Mouse (Mus musculus): ENCODE measurements around the gene Ubc. TPM values are rescaled to one million over a fixed set of nuclear protein-coding genes. Genes with fewer than 3 reads are reported as not detected.

The Ubc gene
- total RNA-seq, 2 experiments from 2014 or later: 1,039 to 1,045 TPM

DNA sequence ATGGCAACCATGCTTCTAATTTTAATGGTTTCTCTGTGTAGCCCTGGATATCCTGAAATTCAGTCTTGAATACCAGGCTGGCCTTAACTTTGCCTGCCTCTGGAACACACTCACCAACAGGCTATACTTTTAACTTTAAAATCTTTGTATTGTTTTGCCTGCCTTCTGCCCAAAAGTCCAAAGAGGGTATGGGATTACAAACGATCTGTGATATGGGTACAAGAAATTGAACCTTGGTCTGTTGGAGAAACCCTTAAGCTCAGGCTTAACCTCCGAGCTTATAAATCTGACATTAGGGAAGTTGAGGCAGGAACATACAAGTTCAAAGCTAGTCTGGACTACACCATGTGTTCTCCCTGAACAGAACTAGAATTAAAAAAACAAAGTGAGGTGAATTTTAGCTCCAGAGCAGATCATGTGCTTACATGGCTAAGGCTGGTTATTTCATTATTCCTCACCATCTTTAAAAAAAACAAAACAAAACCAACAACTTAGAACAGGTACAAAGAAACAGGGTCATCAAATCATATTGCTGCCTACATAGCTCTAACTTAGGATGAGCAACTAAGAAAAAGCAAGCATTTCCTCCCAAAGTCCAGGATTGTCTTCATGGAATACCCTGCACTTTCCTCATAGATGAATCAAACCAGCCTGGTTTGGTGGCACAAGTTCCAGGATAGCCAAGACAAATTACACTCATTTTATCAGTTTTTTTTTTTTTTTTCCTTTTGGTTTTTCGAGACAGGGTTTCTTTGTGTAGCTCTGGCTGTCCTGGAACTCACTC, 6.2 kb downstream of the Ubc start:
- no peak for DNase-seq

DNA sequence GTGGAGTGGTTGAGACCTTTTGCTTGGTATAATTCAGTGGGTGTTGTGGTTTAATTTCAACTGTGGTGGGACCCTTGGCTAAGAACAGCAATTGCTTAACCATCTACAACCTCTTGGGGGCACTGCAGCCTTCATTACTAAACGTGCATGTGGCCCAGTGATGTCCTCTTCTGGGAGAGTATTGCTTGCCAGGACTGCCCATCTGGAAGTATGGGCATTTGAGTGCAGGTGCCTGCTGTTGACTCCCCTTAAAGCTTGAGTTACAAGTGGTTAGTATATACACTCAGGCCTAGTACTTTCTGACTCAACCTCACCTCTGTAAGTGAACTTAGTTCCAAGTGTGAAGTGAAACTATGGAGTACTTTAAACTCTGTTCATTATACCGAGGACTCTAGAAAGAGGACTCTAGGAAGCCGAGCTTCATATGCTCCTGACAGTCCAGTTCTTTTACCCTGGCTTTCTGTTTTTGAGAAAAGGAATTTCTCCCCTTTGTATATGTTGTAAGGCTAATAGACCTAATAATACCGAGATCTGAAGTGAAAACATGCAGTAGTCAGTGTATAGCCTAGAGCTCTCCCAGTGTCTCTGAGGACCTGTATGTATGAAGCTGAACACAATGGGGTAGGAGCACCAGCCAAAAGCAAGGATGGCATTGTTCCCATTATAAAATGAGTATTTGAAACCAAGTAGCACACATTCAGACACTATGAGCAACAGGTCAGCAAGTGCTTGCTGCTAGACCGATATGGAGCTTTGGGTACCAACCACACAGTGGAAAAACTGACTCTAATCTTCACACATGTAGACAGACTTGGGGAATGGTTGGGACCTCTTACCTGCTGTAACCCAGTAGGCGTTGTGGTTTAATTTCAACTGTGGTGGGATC, 7.1 kb downstream of the Ubc start:
- DNase-seq: peak; percentile 74

DNA sequence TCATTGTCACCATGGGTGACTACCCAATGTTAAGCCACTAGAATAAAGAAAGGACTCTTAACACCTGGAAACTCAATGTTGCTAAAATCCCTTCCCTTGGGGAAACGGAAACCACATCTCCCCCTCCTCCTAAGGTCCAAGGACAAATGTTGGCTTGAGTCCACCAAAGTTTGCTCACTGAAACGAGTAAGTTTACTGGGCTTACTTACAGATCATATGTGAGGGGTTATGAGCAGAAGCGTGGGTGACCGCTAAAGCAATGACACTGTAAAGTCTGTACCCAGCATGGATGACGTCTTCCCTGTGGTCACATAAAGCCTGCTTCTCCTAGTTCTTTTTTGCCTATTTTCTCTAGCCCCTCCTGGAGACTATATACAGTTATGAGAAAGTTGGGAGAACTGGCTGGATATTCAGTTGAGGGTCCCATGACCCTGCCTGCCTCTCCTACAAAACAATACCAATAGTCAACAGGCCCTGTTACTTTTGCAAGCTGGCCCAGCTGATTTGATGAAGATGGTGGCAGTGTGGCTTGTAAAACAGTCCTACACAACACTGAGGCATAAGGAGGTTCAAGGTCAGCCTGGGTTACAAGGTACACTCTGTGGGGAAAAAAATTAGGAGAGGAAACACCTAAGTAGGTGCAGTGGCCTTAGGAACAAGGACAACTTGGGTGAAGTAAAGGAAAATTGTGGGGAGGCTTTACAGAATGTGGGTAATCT, 7.9 kb downstream of the Ubc start:
- DNase-seq: no peak

GRCm38 (mm10) chr5:125378919-125379318, 11.1 kb downstream of the Ubc start:
- no peak for DNase-seq

- DNase-seq: no peak
These were observed 12.8 kb downstream of the Ubc start for GRCm38 (mm10) chr5:125377214-125377613.

DNA sequence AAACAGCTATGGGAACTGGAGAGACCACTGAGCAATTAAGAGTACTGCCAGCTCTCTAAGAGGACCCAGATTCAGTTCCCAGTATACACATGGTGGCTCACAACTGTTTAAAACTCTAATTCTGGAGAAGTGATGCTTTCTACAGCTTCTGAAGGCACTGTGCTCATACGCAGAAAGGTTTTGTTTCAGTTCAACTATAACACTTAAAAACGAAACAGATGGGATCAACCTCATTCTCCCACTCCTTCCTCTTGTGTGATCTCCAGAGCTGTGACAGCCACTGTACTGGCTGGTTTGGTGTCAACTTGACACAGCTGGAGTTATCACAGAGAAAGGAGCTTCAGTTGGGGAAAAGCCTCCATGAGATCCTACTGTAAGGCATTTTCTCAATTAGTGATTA, 14.1 kb downstream of the Ubc start:
- DNase-seq: no peak

GRCm38 (mm10) chr5:125372027-125372426, 18.0 kb downstream of the Ubc start:
- no peak for DNase-seq

DNA sequence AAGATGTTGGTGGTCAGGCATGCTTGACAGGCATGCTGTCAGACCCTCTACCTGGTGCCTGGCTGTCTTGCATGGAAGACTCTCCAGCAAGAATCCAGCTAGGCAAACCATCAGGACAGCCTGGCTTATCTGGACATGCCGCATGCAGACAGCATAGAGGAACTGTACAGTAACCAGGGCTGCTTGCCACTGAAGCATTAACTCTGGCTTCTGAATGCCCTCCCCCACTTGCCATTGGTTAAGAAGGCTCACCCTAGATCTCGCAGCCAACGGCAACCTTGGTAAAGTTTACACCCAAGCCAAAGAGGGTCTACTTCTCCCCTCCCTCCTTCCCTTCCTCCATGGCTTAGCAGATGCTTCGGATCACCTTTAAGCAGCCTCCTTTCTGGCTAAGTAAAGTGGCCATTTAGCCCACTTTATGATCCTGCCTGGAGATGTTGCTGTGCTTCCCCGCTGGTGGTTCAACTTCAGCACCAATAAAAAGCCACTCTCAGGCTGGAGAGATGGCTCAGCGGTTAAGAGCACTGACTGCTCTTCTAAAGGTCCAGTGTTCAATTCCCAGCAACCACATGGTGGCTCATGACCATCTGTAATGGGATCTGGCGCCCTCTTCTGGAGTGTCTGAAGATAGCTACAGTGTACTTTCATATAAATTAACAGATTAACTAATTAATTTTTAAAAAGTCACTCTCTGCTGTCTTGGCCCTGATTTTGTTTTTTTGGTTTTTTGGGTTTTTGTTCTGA, 18.9 kb downstream of the Ubc start:
- DNase-seq: no peak

- DNase-seq: peak; percentile 78
These were observed 21.4 kb downstream of the Ubc start for GRCm38 (mm10) chr5:125368568-125368967.

- DNase-seq: no peak
These were observed 21.8 kb downstream of the Ubc start for GRCm38 (mm10) chr5:125368156-125368555.

- DNase-seq: no peak
These were observed 25.1 kb downstream of the Ubc start for GRCm38 (mm10) chr5:125364851-125365429.

DNA sequence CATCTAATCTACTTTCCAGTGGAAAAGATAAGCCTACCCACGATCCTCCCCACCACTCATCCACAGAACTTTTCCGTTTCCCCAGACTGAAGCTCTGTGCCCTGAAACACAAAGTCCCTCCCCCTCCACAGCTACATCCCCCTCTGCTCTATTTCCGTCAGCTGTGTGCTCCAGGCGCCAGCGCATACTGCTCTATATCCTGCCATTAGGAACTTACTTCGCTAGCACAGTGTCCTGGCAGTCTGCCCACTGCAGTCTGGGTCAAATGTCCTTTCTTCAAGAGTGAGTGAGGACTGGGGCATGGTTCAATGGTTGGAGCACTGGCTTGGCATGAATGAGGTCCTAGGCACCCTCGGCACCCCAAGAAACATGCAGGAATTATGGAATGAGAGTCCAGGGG, 26.1 kb downstream of the Ubc start:
- peak; percentile 80 for DNase-seq

GRCm38 (mm10) chr5:125360981-125361510, 29.0 kb downstream of the Ubc start:
- DNase-seq: no peak

GRCm38 (mm10) chr5:125360566-125360965, 29.4 kb downstream of the Ubc start:
- peak; percentile 58 for DNase-seq

GRCm38 (mm10) chr5:125358270-125358608, 31.8 kb downstream of the Ubc start:
- DNase-seq: no peak

DNA sequence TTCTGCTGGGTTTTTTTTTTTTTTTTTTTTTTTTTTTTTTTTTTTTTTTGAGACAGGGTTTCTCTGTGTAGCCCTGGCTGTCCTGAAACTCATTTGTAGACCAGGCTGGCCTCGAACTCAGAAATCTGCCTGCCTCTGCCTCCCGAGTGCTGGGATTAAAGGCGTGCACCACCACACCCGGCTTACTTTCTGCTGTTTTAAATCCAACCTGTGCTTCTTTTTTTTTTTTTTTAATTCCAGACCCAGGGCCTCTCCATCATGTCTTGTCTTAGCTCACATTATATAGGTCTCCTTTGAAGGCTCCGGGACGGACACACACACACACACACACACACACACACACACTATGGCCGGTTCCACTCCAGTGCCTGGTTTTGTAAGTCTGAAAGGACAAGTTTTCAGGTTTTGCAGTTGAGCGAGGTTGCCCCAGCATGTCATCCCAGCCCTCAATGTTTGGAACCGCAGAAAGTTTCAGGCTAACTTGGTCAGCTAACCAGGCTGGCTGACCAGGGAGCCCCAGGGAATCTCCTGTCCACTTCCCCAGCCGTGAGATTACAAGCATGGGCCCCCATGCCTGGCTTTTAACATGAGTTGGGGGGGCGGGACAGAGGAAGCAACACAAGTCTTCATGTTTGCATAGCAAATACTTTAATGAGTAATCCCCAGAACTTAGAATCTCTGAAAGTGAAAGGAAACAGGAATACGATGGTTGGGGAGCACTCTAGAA, 32.3 kb downstream of the Ubc start:
- no peak for DNase-seq

DNA sequence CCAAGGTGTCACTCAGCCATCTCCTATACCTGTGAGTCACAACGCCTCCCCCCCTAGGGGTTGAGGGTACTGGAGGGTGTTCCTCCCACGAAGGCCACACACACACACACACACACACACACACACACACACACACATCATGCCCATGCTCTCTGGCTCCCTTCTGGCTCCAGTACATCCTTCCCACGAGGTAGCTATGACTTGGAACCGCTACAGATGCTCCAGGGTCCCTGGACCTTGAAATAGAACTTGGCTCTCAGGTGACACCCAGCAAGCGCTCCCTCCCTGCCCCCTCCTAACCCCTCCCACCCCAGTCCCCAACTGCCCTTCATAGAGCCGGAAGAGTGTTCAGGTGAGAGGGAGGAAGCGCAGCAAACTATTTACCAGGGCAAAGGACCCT, 34.4 kb downstream of the Ubc start:
- DNase-seq: no peak

DNA sequence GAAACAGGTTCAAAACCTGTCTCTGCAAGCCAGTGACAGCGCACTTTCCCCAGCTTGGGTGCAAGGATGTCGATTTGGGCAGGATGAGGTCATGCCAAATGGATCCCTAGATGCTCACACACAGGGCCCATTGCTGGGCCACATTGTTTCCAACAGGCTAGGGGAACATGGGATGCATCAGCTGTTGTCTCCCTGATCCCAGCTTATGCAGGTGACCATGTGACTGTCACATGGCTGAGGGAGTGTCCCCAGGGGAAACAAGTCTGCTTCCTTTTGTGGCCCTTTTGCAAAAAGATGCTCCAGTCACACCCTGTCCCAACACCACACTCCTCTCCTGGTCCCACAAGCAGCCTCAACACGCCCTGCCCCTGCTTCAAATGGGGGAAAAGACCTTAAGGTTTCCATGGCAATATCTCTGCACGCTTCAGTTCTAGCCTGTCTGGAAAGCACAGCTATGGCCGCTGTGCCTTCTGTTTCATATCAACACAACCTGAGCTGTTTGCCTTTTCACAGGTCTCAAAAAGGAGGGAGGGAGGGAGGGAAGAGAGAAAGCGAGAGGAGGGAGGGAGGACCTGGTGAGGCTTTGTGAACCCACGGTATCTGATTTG, 35.0 kb downstream of the Ubc start:
- DNase-seq: no peak

- DNase-seq: no peak
These were observed 37.2 kb downstream of the Ubc start for GRCm38 (mm10) chr5:125352781-125353294.

- no peak for DNase-seq
These were observed 38.1 kb downstream of the Ubc start for GRCm38 (mm10) chr5:125351939-125352338.

All from adrenal gland, postnatal 10 days (tissue).